Mouse (Mus musculus) E14TG2a.4 (cell line): ENCODE measurements around the gene Hdac4.

Source experiments
- CTCF ChIP-seq: conservative IDR thresholded peaks from 2 replicates; pipeline ENCODE4 v1.5.1; 2014; ENCODE audit warnings: low read length
- NANOG ChIP-seq: IDR thresholded peaks from 2 replicates; pipeline ENCODE4 v1.6.1; 2014; ENCODE audit warnings: borderline replicate concordance, low read length, mixed read lengths
- POU5F1 ChIP-seq: IDR thresholded peaks from 2 replicates; pipeline ENCODE4 v1.6.1; 2014; ENCODE audit warnings: low read length, borderline replicate concordance

GRCm38 (mm10) chr1:92044868-92045267, 150.6 kb downstream of the Hdac4 start:
- TF ChIP-seq CTCF (no peak), NANOG (no peak), POU5F1 (no peak)
